Mouse (Mus musculus): ENCODE measurements around the gene Dscaml1.

The Dscaml1 gene

DNA sequence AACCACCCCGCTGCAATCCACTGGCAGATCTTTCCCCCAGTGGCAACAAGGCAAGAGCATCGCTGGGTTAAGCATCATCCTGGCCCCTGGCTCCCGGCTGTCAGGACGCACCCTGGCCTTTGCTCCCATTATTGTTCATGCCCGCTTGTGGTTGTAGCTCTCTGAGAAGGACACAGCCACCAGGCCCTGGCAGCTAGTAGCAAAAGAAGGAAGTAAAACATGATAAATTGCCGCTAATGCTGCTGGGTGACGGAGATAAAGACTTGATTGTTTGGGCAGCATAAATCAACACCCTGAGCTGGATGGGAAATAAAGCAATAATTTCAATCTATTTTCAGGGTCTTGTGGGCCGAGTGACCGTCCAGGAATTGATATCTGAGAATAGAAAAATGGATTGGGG is 81.1 kb downstream of the Dscaml1 start:
- no peak for DNase-seq (ENCODE audit: inconsistent ontology term)

DNA sequence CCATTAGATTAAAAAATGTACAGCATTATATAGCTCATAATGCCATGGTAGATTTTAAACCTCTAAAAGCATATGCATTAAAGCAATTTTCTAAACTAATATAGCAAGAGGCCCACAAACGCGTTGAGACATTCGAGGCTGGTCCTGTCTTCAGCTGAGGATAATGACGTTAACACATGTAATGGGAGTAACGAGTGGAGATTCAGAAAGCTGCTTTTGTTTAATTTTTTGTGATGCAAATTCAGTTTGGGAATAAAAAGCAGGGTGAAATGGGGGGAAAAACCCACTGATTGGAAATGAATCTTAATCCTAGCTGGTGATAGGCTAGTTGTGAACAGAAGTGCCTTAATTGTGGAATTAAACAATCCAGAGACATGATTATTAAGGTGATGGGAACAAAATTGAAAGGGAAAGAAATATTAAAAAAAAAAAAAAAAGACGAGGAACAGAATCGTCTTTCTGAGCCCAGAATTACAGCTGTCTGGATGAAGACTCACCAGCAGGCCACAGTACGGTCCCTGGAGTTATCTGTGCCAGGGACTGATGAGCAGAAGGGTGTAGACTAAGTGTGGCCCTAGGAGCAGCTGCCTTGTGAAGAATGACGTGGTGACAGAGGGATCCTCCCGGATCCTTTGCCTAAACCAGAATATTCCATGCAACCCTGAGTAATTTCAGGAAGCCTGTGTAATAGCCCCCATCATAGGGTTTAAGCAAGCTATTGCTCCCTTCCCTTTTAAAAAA is 84.5 kb downstream of the Dscaml1 start:
- no peak for DNase-seq (ENCODE audit: inconsistent ontology term)

DNA sequence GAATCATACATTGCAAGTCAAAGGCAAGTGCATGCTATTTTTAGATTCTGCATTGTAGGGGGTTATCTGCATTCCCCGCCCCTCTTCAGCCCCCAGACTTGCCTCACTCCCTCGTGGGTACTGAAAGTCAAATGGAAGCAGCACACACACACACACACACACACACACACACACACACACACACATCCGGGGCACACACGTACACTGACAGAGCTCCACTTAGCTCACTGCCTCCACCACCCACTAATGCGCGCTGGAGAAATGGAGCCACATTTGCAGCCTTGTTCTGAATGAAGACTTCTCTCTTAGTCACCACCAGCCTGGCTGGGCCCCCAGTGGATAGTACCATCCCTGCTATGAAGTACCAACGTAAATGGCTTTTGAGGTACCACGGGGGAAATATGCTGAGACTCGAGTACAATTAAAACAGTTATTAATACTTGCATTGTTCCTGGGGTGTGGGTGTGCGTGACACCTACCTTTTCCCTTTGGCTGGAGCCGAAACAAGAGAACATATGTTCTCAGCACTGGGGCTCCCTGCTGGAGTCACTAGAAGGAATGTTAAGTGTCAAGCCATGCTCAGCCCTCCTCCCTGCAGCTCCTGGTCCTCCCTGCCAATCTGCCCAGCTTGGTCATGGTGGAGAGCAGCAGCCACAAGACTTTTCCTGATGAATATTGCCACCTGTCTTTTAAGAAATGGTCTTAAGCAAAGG is 91.7 kb downstream of the Dscaml1 start:
- DNase-seq (ENCODE audit: inconsistent ontology term), result no peak

DNA sequence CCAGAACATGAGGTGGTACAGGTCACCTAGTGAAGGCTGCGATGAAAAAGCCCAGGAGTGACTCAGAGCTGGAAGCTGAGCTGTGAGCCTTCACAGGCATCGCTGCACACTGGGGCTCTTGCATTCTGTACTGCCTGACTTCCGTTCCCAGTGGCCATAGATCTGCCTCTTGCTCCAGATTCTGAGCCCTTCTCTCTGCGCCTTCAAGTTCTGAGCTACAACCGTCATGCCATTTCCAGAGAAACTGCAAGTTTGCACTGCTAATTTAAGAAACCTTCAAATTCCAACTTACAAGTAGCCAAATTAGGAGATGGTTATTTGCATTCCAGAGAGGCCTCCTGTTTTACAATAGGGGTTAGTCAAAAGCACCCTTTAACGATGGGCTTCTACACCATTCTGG is 93.4 kb downstream of the Dscaml1 start:
- DNase-seq (ENCODE audit: inconsistent ontology term), result no peak

DNA sequence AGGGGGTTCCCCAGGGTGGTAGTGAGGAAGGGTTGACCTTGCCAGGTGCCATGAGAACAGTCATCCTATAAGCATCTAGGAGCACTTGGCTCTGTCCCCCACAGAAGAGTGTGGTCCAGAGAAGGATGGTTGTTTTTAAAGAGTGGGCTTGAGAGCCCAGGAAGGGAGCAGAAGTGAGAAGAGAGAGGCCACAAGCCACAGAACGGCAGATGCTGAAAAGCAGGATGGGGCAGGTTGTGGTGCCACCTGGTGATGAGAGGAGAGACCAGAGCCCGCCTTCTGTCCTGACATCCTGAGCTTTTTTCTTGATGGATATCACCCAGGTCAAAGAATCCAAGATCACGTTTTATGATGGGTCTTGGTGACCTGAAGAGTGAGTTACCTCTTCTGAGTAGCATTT is 96.4 kb downstream of the Dscaml1 start:
- DNase-seq (ENCODE audit: inconsistent ontology term), result no peak

DNA sequence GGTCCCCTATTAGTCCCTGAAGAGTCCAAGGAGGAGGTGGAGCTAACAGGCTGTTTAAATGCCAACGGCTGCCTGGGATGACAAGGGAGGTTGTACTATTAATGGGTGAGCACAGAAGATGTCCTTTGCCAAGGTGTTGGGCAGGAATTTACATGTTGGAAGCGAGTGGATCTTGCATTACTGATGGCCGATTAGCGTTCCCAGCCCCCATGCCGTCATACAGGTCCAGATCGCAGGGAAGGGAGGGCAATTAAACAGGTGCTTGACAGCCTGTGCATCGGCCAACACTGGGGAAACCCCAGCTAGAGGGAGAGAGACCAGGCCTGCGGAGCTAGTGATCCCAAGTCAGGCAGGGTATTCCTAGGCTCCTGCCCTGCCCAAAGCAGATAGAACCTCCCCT is 98.1 kb downstream of the Dscaml1 start:
- no peak for DNase-seq (ENCODE audit: inconsistent ontology term)

DNA sequence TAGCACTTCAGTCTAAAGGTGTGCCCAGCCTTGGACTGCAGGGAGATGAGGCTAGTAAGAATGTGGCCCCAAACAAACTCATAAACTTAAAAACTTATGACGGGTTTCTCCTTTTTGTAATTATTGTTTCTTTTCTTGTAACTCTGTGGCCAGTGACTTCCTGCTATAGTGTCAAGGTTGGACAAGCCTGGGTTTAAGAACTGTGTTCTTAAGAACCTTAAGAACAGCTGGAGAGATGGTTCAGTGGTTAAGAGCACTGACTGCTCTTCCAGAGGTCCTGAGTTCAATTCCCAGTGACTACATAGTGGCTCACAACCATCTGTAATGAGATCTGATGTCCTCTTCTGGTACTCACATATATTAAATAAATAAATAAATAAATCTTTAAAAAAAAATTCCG is 106.8 kb downstream of the Dscaml1 start:
- DNase-seq (ENCODE audit: inconsistent ontology term), result no peak

DNA sequence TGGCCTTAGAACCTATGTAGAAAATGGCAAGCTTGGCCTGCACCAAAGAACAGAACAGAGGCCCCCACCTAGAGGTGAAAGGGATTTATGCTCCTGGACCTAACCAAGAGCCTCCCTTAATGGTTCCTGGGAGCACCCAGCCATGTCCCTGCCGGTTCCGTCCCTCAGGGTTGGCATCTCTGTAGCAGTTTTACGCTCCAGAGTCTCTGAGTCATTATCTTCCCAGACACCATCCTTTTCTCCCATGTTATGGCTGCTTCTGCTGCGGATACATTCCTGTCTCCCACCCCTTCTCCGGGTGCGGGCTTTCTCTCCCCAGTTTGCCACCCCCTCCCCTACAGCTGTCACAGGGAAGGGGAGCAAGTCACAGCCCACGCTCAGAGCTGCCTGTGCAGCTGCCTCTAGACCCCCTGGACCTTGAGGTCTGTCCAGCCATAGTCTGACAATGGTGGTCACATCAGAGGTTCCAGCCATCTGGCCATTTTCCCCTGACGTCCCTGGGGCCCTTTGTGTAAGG is 108.1 kb downstream of the Dscaml1 start:
- no peak for DNase-seq (ENCODE audit: inconsistent ontology term)

DNA sequence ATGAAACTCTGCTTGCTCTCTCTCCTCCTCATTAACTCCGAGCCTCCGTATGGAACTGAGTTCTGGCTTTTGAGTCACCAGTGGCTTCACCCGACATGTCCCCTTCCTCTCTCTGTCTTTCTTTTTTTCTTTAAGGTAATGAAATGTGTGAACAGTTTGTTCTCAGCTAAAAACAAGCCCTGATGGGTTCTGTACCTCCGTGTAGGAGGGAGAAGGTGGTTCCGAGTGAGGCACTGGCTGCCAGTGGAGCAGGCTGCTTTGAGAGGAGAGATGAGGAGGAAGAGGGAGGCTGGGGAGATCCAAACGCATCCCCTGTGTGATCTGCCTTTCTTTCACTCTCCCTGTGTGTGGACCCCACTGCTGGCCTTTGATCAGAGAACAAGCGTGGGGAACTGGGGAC is 111.2 kb downstream of the Dscaml1 start:
- no peak for DNase-seq (ENCODE audit: inconsistent ontology term)

DNA sequence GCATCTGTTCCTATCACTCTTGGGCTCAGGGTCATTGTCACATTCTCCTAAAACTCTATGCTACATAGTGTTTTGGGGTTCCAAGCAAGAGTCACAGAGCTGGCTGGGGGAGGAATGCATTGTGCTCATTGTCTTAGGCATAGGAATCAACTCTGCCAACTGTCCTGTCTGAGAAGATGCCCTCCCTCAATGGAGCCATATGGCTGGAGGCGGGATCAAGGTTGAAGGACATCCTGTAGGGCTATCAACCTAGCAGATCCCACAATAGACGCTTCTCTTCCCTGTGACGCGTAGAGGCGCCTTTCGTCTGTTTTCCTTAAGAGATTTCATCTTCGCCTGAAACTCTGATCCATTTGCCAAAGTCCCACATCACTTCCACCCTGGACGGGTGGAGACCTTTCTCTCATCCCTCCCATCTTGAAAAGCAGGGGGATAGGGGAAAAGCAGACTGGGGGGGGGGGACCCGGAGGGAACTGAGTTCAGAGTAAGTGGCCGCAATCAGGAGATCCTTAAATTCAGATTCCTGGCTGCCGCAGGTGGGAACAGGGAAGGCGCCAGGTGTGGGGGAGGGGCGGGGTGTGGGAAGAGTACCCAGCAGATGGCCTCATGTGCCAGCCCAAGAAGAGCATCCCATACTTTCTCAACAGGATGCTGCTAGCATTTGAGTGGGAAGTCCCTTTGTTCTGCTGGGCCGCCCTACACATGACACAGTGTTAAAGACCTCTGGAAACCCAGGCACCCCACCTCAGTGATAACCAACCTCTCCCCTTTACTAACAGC is 113.0 kb downstream of the Dscaml1 start:
- DNase-seq (ENCODE audit: inconsistent ontology term), result no peak

DNA sequence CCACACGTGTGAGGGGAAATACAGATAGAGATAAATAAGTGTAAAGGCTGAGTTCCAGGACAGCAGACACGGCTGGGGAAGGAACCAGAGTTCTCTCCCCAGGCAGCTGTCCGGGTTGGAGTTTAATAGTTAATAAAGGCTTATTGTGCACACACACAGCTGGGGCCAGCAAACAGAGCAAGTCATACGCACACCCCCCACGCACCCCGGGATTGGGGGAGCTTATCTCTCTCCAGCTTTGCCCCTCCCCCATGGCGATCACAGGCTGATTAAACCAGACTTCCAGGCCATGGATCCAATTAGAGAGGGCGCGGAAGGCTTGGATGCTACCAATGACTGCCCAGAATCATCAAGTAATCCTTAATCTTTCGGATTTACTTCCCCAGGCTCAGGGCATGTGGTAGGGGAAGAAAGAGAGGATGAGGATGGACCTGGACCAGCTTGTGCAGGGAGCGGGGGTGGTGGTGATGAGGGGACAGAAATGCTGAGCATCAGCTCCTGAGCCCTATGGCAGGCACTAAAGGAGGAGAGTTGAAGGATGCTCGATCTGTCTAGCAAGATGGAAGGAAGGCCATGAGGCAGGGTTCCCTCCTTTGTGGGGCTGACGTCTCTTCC is 119.7 kb downstream of the Dscaml1 start:
- no peak for DNase-seq (ENCODE audit: inconsistent ontology term)

DNA sequence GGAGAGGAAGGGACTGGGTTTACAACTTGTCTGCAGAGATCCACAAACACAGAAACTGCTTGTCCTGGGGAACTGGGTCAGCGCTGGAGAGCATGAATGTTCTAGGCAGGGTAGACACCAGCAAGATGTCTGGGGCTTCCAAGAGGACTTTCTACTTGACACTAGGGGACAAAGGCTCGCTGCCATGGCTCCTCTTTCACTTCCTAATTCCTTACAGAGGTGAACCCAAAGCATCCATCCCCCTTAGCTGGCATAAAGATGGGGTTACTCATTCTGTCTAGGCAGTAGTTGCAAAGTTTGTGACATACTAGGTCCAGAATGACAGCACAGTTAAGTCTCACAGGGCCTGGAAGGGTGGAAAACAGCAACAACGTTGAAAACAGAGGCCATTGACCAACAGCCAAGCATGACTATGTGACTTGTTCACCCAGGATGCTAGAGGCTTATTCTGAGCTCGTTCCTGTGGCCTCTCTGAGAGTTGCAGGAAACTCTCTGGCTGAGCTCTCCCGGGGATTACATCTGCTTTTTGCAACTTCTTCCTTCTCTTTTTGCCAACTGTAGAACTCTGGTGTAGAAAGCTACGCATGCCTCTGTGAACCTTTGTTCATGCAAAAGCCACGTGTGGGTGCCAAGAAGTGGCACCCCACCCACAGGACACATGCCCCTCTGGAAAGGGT is 120.6 kb downstream of the Dscaml1 start:
- DNase-seq (ENCODE audit: inconsistent ontology term), result no peak

DNA sequence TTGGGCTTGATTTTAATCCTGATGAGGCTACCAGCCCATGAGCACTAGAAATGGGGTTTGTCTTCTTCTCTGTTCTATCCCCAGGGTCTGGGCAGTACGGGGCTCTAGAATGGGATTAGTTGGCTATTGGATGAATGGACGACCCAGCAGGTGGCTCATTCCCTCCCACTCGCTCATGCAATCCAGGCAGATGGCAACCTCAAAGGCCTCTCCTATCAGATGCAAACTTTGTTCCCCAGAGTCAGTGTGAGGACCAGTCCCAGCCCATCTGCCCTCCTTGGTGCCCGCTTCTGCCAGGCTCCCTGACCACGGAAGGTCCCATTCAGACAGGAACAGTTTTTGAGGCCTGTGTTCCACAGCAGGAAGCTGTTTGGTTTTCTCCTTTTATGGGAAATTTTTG is 123.4 kb downstream of the Dscaml1 start:
- DNase-seq (ENCODE audit: inconsistent ontology term), result peak; percentile 30

DNA sequence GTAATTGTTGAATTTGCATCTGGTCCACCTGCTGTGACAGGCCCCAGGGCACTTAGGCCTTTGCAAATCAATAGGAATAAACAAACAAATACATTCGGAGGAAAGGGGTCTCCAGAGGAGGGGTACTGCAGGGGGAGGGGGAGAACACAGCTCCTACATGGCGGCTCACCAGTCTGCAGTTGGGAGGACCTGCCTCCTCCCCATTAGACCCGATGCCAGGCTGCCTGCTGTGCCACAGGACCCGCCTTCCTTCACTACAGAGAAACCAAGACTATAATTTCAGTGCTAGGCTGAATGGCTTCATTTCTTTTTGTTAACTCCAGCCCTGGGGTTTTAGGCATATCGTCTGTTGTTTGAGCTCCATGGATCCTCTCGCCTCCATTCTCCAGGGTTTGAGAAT is 123.8 kb downstream of the Dscaml1 start:
- no peak for DNase-seq (ENCODE audit: inconsistent ontology term)

DNA sequence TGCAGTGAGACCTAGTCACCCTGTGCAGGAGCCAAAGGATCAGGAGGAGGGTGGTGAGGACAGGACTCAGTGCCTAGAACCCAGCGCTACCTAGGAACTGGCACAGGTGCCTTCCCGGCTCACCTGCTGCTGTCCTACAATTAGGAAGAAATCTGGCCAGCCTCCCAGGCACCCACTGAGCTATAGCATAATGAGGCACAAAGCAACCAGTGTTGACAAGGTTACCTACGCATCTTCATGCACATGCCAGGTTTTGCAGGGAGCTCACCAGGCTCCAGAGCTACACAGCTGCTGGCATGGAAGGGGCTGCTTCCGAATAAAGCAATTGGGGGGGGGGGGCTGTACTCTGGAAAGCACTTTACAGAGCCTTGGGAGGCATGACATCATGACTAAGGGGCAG is 124.2 kb downstream of the Dscaml1 start:
- no peak for DNase-seq (ENCODE audit: inconsistent ontology term)

DNA sequence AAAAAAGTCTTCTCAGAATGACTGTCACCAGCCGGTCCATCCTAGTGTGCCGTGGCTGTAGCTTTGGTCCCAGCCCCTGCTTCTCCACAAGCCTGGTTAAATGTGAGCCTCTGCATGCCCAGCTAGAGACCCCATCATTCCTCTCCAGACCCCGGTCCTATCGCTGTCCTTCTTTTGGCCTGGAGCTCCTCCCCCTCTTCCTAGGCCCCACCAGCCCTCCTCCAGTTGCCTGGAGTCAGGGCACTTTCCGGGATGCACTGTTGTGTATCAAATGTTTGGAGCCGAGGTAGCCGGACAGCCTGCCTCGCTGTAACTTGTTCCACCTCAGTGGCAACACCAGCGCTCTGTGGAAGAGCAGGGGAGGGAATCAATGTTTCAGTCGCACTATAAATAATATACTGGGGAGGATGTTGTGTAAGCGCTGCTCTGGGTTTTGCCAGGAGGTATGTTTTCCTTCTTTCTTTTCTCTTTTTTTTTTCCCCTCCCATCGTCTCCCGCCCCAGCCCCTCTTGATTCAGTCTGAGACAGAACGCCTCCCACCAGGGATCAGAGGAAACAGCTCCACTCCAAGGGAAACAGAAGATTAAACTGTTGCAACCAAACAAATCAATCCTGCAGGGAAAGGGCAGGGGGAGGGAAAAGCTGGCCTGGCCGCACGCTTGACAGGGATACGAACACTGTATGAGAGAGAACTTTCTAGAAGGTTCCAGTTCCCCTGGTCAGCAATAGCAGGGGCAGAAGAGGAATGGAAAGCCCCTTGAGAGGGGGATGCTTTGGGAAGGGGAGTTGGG is 128.8 kb downstream of the Dscaml1 start:
- DNase-seq (ENCODE audit: inconsistent ontology term), result no peak

DNA sequence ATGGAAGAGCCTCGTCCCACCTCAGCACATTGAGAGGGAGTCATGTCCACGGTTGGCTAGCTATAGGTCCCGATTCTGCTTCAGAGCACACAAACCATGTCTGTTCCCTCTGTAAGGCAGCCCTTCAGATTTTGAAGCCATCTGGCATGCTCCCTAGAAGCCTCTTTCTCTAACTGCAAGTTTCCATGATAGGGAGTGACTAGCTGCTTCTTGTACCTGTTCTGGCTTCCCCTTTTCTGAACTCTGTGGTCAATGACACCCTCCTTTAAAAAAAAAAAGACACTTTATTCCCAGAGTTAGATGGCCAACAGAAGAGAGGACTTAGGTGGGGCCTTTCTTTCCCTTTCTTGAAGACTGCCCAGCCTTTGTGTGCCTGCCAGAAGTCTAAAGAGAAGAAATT is 130.5 kb downstream of the Dscaml1 start:
- no peak for DNase-seq (ENCODE audit: inconsistent ontology term)

DNA sequence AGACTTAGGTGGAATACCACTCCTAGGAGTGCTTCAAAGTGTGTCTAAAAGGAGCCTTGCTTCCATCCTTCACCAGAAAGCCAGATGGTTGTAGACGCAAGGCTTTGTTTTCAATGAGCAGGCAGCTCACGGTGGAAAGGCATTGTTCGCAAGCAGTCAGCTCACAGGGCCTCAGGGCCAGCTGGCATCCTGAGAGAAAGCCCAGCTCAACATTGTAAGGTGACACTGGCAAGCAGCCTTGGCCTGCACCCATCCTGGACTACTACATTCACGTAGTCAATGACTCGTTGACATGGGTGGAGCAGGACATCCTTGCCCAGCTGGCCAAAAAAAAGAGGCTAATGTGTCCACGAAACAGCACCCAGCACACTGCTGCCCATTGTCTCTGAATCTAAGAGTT is 134.6 kb downstream of the Dscaml1 start:
- peak; percentile 24 for DNase-seq (ENCODE audit: inconsistent ontology term)

DNA sequence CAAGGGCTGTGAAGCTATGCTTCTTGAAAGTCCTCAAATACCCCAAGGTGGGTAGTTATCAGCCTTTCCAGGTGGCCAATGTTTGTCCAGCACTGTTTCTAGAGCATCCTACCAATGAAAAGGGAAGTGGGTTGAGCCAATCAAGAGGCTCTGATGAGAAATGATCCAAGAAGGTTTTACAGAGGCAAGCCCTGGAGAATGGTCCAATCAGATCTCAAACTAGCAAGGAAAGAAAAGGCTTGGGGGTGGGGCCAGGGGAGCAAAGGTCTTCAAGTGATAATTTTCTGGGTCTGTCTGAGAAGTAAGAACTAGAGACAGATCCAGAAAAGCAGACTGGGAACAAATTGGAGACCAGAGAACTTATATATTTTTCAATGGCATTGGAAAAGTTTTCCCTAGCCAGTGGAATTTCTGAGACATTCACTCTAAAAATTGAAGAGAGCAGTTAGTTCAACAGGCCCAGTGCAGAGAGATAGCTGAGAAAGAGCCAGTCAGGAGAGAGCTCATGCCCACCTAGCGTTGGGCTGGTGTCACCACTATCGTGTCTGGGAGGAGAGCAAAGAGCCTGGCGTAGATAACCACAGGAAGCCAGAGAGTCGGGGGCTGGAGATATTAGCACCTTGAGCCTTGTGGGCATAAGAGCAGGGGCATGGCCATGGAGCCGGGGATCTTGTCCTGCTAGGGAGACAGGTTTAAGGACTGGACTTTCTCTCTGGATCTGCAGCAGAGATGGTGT is 140.6 kb downstream of the Dscaml1 start:
- no peak for DNase-seq (ENCODE audit: inconsistent ontology term)

DNA sequence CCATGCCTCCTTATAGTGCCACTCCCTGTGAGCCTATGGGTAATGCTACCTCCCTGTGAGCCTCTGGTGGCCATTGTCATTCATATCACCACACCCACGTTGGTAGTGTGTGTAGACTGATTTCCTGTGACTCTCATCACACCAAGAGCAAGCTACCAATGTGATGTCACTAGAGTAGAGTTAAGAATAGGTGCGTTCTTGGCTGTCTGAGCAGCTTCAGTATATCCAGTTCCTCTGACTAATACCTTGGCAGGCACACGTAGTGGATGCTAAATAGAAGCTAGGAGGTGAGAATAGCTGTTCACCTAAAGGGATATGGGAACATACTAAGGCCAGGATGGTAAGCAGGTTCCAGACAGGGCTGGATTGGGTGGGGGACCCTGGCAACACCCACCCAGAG is 143.3 kb downstream of the Dscaml1 start:
- no peak for DNase-seq (ENCODE audit: inconsistent ontology term)

Data from Muller cell, postnatal 12 days (primary cell).